Mouse (Mus musculus): ENCODE results near the gene Plxdc1. TPM values are rescaled to one million over a fixed set of nuclear protein-coding genes. Genes with fewer than 3 reads are reported as not detected.

Plxdc1 gene
- polyA plus RNA-seq (2014; fragmentation: Nextera tagmentation; extraction: Ambion mirVana) = 1.6 and 2.0 TPM in 2 replicates

- H3K9ac ChIP-seq (ENCODE audit: low read depth, low read length) = peak within 1 kb of the TSS; percentile 67
- no peak for DNase-seq (ENCODE audit: low spot score)
- H3K27ac ChIP-seq (replicated peaks; ENCODE audit: low read depth, low read length) = no peak within 1 kb of the TSS
- H3K4me3 ChIP-seq (ENCODE audit: low read depth, low read length) = peak within 1 kb of the TSS; percentile 94
- 5% methylated on average over 31 of the region's 74 CpGs for WGBS
- no peak for ATAC-seq (ENCODE audit: low read depth)
- peak within 1 kb of the TSS; percentile 91 for H3K4me2 ChIP-seq (ENCODE audit: low read depth, low read length)
- H3K36me3 ChIP-seq (ENCODE audit: control insufficient read depth, insufficient read depth, low read length) = no peaks in the 10 kb centered on the region
- 0 out of 2 replicates have a peak, but pooled peaks cover 3% of the 10 kb centered on the region for H3K4me1 ChIP-seq (ENCODE audit: control insufficient read depth, insufficient read depth, low read length)
- peaks cover 23% of the 10 kb centered on the region for H3K27me3 ChIP-seq (replicated peaks; ENCODE audit: control insufficient read depth, insufficient read depth, low read length)
- no peaks in the 10 kb centered on the region for H3K9me3 ChIP-seq (ENCODE audit: control insufficient read depth, low read length)
Measured at GRCm38 (mm10) chr11:97985727-97986677, at the start of gene Plxdc1. Plxdc1 (minus strand) TSS chr11:97986444.

DNA sequence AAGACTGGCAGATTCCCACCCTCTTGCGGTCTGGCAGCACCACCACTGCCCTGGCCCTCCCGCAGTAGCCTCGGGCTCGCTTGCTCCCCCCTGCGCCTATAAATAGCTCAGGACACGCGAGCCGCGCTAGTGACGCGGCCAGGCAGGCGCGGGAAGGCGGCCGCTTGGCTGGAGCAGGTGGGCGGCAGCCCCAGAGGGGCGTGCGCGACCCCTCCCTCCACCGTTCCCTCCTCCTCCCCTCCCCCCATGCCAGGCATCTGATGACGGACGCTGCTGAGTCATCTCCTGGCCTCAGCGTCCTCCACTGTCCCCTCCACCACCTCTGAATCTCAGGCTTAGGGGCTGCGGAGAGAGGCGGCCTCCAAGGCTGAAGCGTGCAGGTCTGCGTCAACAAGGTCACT lies 49.7 kb upstream of the Plxdc1 start:
- 2% methylated on average over 10 of the region's 27 CpGs for WGBS
- DNase-seq (ENCODE audit: low spot score) = peak; percentile 80
- Histone ChIP-seq H3K4me1 (ENCODE audit: control insufficient read depth, insufficient read depth, low read length) (peaks cover 16% of the 10 kb centered on the region), H3K4me2 (ENCODE audit: low read depth, low read length) (peak overlapping the region; percentile 70), H3K9me3 (ENCODE audit: control insufficient read depth, low read length) (no peaks in the 10 kb centered on the region), H3K27me3 (replicated peaks; ENCODE audit: control insufficient read depth, insufficient read depth, low read length) (peaks cover 19% of the 10 kb centered on the region), H3K4me3 (ENCODE audit: low read depth, low read length) (peak overlapping the region; percentile 33), H3K36me3 (ENCODE audit: control insufficient read depth, insufficient read depth, low read length) (peaks cover 3% of the 10 kb centered on the region), H3K9ac (ENCODE audit: low read depth, low read length) (peak overlapping the region; percentile 51), H3K27ac (replicated peaks; ENCODE audit: low read depth, low read length) (no peak overlapping the region)
- ATAC-seq (ENCODE audit: low read depth) = peak; percentile 64

GRCm38 (mm10) chr11:98034840-98035239 lies 48.6 kb upstream of the Plxdc1 start:
- Histone ChIP-seq H3K27me3 (replicated peaks; ENCODE audit: control insufficient read depth, insufficient read depth, low read length) (peaks cover 19% of the 10 kb centered on the region), H3K9ac (ENCODE audit: low read depth, low read length) (no peak overlapping the region), H3K9me3 (ENCODE audit: control insufficient read depth, low read length) (no peaks in the 10 kb centered on the region), H3K4me3 (ENCODE audit: low read depth, low read length) (no peak overlapping the region), H3K27ac (replicated peaks; ENCODE audit: low read depth, low read length) (no peak overlapping the region), H3K36me3 (ENCODE audit: control insufficient read depth, insufficient read depth, low read length) (peaks cover 14% of the 10 kb centered on the region), H3K4me2 (ENCODE audit: low read depth, low read length) (no peak overlapping the region), H3K4me1 (ENCODE audit: control insufficient read depth, insufficient read depth, low read length) (peaks cover 16% of the 10 kb centered on the region)
- peak; percentile 77 for DNase-seq (ENCODE audit: low spot score)
- peak; percentile 59; the same call in 1 of the 2 replicates for ATAC-seq (ENCODE audit: low read depth)
- WGBS = 17% methylated on average over 4 of the region's 4 CpGs

DNA sequence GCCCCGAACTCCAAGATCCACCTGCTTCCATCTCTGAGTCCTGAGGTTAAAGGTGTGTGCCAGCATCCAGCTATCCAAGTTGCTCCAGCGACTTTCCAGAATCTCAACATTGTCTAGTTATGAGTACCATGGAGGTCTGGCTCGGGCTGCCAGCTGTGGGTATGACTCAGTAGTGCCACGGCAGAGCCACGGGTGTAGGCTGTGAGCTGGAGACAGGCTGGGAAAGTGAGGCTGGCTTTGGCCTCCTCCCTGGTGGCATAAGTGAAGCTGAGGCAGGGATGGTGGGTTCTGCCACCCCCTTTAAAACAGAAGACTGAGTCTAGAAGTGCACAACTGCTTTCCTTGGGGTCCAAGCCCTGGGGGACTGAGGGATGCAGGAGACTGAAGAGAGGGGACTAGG lies 47.8 kb upstream of the Plxdc1 start:
- no peak overlapping the region for H3K9ac ChIP-seq (ENCODE audit: low read depth, low read length)
- no peak overlapping the region for H3K4me3 ChIP-seq (ENCODE audit: low read depth, low read length)
- H3K27ac ChIP-seq (replicated peaks; ENCODE audit: low read depth, low read length) = no peak overlapping the region
- peaks cover 19% of the 10 kb centered on the region for H3K27me3 ChIP-seq (replicated peaks; ENCODE audit: control insufficient read depth, insufficient read depth, low read length)
- ATAC-seq (ENCODE audit: low read depth) (no peak), DNase-seq (ENCODE audit: low spot score) (no peak)
- H3K36me3 ChIP-seq (ENCODE audit: control insufficient read depth, insufficient read depth, low read length) = peaks cover 22% of the 10 kb centered on the region
- no peak overlapping the region for H3K4me2 ChIP-seq (ENCODE audit: low read depth, low read length)
- peaks cover 16% of the 10 kb centered on the region for H3K4me1 ChIP-seq (ENCODE audit: control insufficient read depth, insufficient read depth, low read length)
- WGBS = 82% methylated on average over 5 of the region's 5 CpGs
- no peaks in the 10 kb centered on the region for H3K9me3 ChIP-seq (ENCODE audit: control insufficient read depth, low read length)

DNA sequence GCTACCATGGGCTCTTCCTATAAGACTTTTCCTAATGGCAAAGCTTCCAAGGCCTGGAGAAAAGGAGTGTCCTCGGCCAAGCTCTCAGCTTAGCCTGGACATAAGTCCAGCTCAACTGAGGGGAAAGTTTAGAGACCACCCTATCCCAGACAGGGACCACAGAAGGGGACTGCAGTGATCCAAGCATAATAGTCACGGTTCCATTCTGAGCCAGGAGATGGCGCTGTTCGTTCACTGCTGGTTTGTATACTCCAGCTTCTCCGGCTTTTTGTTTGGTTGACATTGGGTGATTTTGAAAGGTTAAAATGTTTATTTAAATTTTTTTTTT lies 45.2 kb upstream of the Plxdc1 start:
- Histone ChIP-seq H3K4me3 (ENCODE audit: low read depth, low read length) (no peak overlapping the region), H3K27me3 (replicated peaks; ENCODE audit: control insufficient read depth, insufficient read depth, low read length) (peaks cover 9% of the 10 kb centered on the region), H3K4me2 (ENCODE audit: low read depth, low read length) (no peak overlapping the region), H3K9ac (ENCODE audit: low read depth, low read length) (no peak overlapping the region), H3K27ac (replicated peaks; ENCODE audit: low read depth, low read length) (no peak overlapping the region), H3K9me3 (ENCODE audit: control insufficient read depth, low read length) (no peaks in the 10 kb centered on the region), H3K4me1 (ENCODE audit: control insufficient read depth, insufficient read depth, low read length) (peaks cover 15% of the 10 kb centered on the region), H3K36me3 (ENCODE audit: control insufficient read depth, insufficient read depth, low read length) (peaks cover 37% of the 10 kb centered on the region)
- DNase-seq (ENCODE audit: low spot score) (peak; percentile 79), ATAC-seq (ENCODE audit: low read depth) (peak; percentile 39; the same call in 1 of the 2 replicates)
- WGBS = 3% methylated on average over 5 of the region's 5 CpGs

GRCm38 (mm10) chr11:98030701-98031442 lies 44.6 kb upstream of the Plxdc1 start:
- no peak for ATAC-seq (ENCODE audit: low read depth)
- DNase-seq (ENCODE audit: low spot score) = no peak

DNA sequence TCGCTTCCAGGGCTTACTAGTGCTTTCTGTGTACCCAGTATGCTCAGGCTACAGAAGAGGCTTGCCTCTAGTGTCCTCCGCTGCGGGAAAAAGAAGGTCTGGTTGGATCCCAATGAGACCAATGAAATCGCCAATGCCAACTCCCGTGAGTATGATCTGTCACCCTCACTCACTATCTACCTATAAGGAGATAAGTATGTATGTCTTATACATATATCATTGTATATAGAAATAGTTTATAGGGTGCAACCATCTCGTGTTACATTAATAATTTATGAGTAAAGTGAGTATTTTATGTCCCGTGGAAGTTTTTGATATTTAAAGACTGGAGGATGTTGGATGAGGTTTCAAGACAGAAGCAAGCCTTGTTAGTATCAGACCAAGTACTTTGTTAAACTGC lies 41.5 kb upstream of the Plxdc1 start:
- H3K4me2 ChIP-seq (ENCODE audit: low read depth, low read length) = peak overlapping the region; percentile 96
- H3K4me1 ChIP-seq (ENCODE audit: control insufficient read depth, insufficient read depth, low read length) = peaks cover 12% of the 10 kb centered on the region; the same call in 1 of the 2 replicates
- peak overlapping the region; percentile 99 for H3K9ac ChIP-seq (ENCODE audit: low read depth, low read length)
- H3K27ac ChIP-seq (replicated peaks; ENCODE audit: low read depth, low read length) = peak overlapping the region; percentile 92; the same call in 1 of the 2 replicates
- peaks cover 37% of the 10 kb centered on the region for H3K36me3 ChIP-seq (ENCODE audit: control insufficient read depth, insufficient read depth, low read length)
- no peak for DNase-seq (ENCODE audit: low spot score)
- 20% methylated on average over 7 of the region's 7 CpGs for WGBS
- no peaks in the 10 kb centered on the region for H3K9me3 ChIP-seq (ENCODE audit: control insufficient read depth, low read length)
- no peak for ATAC-seq (ENCODE audit: low read depth)
- no peaks in the 10 kb centered on the region for H3K27me3 ChIP-seq (replicated peaks; ENCODE audit: control insufficient read depth, insufficient read depth, low read length)
- peak overlapping the region; percentile 81 for H3K4me3 ChIP-seq (ENCODE audit: low read depth, low read length)

More at GRCm38 (mm10) chr11:98030701-98031442, 44.6 kb upstream of the Plxdc1 start:
- Histone ChIP-seq H3K27ac (replicated peaks; ENCODE audit: low read depth, low read length) (no peak overlapping the region), H3K27me3 (replicated peaks; ENCODE audit: control insufficient read depth, insufficient read depth, low read length) (0 out of 2 replicates have a peak, but pooled peaks cover 4% of the 10 kb centered on the region), H3K9me3 (ENCODE audit: control insufficient read depth, low read length) (no peaks in the 10 kb centered on the region), H3K9ac (ENCODE audit: low read depth, low read length) (no peak overlapping the region), H3K4me2 (ENCODE audit: low read depth, low read length) (no peak overlapping the region), H3K4me3 (ENCODE audit: low read depth, low read length) (no peak overlapping the region), H3K36me3 (ENCODE audit: control insufficient read depth, insufficient read depth, low read length) (peaks cover 37% of the 10 kb centered on the region), H3K4me1 (ENCODE audit: control insufficient read depth, insufficient read depth, low read length) (peaks cover 13% of the 10 kb centered on the region)
- 48% methylated on average over 5 of the region's 5 CpGs for WGBS

GRCm38 (mm10) chr11:98027297-98027688 lies 41.0 kb upstream of the Plxdc1 start:
- WGBS = under 1% methylated on average over 18 of the region's 18 CpGs
- no peak for ATAC-seq (ENCODE audit: low read depth)
- H3K36me3 ChIP-seq (ENCODE audit: control insufficient read depth, insufficient read depth, low read length) = peaks cover 37% of the 10 kb centered on the region
- H3K9ac ChIP-seq (ENCODE audit: low read depth, low read length) = peak overlapping the region; percentile 99
- H3K4me3 ChIP-seq (ENCODE audit: low read depth, low read length) = peak overlapping the region; percentile 81
- peak overlapping the region; percentile 96 for H3K4me2 ChIP-seq (ENCODE audit: low read depth, low read length)
- H3K27me3 ChIP-seq (replicated peaks; ENCODE audit: control insufficient read depth, insufficient read depth, low read length) = no peaks in the 10 kb centered on the region
- H3K27ac ChIP-seq (replicated peaks; ENCODE audit: low read depth, low read length) = peak overlapping the region; percentile 92
- DNase-seq (ENCODE audit: low spot score) = no peak
- H3K9me3 ChIP-seq (ENCODE audit: control insufficient read depth, low read length) = no peaks in the 10 kb centered on the region
- peaks cover 12% of the 10 kb centered on the region; the same call in 1 of the 2 replicates for H3K4me1 ChIP-seq (ENCODE audit: control insufficient read depth, insufficient read depth, low read length)

Measured in embryonic facial prominence, embryonic 14.5 days (tissue).